Mouse (Mus musculus) frontal cortex, adult 2 months (tissue): Measurements from ENCODE around the gene Ice1. TPM values are rescaled to one million over a fixed set of nuclear protein-coding genes. Genes with fewer than 3 reads are reported as not detected.

ENCODE experiments used
- DNase-seq, 2 experiments: peaks; one replicate each; pipeline ENCODE4 v3.0.0; 2022; ENCODE audit warnings: low spot score in 1 of 2; ENCODE audit errors: extremely low spot score in 1 of 2
- polyA plus RNA-seq: library from polyadenylated mRNA; depleted of rRNA; stranded (reverse); fragments of >200 nt; gene quantifications from 2 replicates; pipeline ENCODE4 v1.2.3, GENCODE M21; 2012; rRNA removed

Gene Ice1
- polyA plus RNA-seq, result 106 and 119 TPM in 2 replicates

GRCm38 (mm10) chr13:70637282-70637661 lies at the start of gene Ice1:
Gene Ice1 (minus strand): TSS chr13:70637634.
- DNase-seq, result no peak

DNA sequence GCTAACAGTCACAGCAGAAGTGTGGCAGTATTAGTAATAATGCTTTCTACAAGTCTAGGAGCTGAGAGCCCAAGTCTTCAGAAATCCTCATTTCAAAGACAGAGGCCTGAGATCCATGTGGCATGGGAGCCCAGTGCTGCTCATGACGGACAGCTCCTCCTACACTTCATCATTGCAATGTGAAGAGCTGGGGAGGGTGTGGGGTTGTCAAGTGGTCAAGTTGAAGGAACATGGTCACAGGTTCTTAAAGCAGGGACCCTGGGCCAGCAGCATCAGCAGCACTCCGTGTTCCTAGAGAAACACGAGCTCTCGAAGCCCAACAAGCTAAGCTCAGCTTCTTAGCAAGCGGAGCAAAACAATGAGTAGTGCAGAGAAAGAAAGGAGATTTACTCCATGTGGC lies 48.4 kb upstream of the Ice1 start:
- no peak for DNase-seq

DNA sequence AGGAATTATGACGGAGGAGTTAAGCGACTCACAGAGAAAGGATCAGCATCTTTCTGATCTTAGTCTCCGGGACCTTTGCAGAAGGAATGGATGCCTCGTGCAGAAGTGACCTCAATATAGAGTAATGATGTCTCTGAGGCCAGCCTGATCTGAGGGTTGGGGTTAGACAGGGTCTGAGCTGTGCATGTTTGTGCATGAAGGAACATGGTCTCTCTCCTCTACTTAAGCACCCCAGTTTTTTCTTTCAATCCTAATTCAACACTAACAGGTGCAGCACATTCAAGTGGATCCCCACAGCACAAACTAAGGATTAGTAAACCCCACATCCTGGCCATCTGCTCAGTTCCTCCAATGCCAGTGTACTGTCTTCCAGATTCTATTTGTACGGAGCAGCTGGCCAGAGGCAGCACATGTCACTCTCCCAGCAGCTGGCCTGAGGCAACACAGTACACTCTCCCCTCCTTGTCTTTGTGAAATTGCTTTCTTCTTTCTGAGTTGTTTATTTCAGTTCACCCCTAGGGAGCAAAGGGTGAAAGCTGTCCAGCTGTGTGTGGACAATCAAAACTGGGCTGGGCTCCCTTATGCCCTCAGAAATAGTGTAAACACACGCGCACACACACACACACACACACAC lies 47.7 kb upstream of the Ice1 start:
- no peak for DNase-seq

- no peak for DNase-seq
These were observed 44.2 kb upstream of the Ice1 start for GRCm38 (mm10) chr13:70681411-70682183.

DNA sequence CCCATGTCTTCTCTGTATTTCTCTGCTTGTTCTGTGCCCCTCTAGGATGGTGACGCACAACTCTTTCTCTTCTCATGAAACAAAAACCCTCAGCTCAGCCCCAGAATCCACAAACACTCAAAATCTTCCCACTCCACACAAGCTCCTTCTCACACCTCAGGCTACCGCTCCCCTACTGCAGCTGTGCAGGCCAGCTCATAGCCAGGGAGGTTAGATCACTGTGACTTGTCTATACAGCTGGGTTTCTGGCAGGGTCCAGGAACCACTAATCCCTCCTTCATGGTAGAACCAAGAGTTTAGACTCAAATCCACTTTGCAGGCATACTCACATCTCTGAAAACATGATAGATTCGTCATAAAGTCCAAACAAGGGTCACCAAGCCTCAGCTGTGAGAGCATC lies 42.9 kb upstream of the Ice1 start:
- DNase-seq, result no peak

DNA sequence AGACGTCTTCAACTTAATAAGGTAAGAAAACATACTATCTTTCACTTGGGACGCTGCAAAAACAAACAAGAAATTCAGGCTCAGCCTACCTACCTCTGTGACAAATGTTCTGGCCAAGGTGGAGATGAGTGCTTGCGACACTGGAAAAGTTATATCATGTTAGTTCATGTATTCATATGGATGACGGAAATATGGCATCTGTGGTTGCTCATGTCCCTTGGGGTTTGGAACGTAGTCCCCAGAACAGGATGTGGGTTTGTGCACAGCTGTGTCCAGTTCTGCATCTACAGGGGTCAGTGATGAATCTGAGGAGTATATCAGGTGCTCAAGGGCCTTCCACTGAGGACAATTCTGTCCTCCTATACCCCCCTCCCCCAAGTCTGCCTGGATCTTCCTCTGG lies 40.3 kb upstream of the Ice1 start:
- no peak for DNase-seq

DNA sequence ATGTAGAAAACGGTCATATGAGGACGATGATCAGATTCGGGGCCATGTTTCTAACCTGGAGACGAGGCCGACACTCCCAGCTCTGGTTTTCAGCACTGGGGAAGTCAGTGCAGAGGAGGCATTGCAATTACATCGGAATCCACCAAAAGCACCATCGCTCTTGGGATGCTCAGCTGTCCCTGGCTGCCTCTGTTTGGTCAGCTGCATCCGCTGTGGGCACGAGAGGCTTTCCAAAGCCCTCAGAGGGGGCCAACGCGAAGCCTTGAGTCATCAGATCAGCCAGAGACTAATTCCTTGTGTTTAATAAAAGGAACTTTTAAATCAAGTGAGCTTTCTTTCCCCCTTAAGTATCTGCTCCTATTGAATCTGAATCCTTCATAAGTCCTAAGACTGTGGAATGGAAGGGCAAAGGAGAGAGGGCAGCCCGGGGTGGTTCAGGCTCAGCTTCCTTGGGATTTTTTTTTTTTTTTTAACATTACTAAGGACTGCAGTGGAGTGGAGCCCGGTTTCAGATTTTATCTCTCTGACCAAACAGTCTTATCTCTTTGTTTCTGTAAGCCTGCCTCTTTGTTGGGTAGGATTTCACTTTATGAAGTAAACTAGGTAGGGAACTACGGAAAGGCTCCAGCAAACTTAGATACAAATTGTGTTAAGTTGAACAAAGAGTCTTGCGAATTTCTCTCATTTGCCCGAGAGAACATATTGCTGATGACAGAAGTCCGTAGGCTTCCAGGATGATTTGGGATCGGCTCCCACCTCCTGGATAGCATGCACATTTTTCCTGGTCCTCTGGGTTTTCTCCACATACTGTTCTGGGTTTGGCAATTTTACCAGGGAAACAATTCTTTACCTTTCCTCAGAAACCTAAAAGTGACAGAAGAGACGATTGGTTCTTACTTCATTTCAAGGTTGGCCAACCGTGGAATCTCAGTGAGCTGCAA lies 39.1 kb upstream of the Ice1 start:
- peak in 1 of 2 experiments; percentile 22 for DNase-seq

- peak in 1 of 2 experiments; percentile 41 for DNase-seq
These were observed 37.6 kb upstream of the Ice1 start for GRCm38 (mm10) chr13:70674998-70675397.

DNA sequence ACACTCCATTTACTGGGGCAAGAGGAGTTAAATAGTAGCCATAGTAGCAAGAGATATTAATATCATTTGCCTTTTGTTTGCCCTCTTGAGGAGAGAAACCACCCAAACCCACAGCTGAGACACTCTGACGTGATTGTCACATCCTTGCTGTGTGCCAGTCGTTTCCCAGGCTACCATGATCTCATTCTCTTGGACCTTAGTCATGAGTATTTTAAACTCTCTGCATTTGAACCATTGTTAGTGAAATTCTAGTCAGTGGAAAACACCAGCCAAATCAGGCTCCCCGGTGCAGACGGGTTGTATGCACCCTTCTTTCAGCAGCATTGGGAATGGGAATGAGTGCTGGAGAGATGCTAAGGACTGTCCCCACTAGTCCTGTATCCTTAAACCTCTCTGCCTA lies 32.6 kb upstream of the Ice1 start:
- DNase-seq, result peak; percentile 11 to 53

GRCm38 (mm10) chr13:70659715-70660114 lies 22.3 kb upstream of the Ice1 start:
- no peak for DNase-seq

GRCm38 (mm10) chr13:70656741-70657140 lies 19.3 kb upstream of the Ice1 start:
- no peak for DNase-seq

DNA sequence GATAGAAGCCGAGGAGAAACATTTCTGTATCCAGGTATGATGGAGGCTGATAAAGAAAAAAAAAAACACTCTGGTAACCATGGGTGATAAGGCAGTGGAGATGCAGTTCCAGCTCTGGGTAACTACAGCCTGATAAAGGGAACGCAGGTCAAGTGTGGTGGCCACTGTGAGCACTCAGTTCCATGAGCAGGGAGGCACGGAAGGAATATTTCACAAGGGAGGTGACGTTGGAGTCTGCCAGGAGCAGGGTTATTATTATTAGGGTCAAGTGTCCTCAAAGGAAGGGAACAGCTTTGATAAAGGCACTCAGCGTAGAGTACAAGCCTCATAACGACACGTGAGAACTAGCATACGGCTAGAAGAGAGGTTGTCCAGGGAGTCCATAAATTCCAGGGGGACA lies 18.9 kb upstream of the Ice1 start:
- DNase-seq, result no peak

DNA sequence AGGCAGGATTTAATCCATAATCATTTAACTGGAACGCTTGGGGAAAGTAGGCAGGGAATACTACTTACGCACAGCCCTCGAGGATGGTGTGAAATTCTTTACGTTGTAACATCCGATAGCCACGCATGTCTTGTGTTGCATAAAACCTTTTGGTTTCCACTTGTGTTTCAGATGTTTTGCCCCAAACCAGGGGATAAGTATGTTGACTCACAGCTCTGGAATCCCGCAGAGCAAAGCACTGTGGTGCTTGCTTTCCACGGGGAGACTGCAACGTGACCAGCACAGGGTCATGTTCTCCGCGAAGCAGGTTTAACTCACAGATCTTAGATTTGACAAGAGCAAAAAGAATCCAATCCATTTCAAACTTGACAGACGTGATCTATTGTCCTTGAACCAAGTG lies 18.1 kb upstream of the Ice1 start:
- no peak for DNase-seq

- no peak for DNase-seq
These were observed 16.8 kb upstream of the Ice1 start for GRCm38 (mm10) chr13:70654091-70654770.

- DNase-seq, result no peak
These were observed 16.0 kb upstream of the Ice1 start for GRCm38 (mm10) chr13:70653457-70653856.

GRCm38 (mm10) chr13:70650011-70650436 lies 12.6 kb upstream of the Ice1 start:
- DNase-seq, result no peak

DNA sequence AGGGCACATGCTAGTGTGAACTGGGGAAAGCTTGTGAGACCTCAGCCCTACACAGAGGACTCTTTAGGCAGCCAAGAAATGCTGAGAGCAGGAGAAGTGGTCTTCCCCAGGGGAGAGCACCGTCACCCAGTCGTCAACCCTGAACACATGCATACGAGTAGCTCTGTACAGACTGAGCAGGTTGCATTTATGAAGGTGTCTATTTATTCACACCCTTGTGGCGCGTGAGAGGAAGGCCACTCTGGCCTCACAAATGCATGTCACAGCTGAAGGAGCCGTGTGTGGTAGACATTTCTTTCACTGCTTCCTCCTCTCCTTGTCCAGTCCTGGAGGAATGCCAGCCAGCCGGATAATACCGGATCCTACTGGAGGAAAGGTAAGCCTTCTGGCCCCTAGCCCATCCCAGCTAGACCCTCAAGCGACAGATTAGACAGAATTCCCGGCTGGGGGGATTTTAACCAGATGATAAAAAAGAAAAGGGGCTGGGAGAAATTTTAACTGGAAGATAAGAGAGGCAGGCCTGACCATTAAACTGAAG lies 8.6 kb upstream of the Ice1 start:
- DNase-seq, result no peak

DNA sequence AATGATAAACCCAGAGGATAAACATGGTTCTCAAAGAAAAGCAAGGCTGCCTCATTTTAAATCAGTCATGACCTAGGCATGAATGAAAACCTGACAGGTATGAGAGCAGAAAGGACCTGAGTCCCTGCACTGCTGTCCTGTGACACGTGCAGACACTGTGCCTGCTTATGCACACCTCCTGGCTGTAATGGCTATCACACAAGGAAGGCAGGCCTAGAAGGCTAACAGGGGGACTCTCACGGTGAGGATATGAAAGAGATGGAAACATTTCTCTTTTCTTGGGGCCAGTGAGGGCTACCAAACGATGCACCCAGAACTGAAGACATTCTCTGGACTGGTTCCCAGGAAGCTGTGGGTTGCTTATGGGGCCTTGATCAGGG lies 6.6 kb upstream of the Ice1 start:
- no peak for DNase-seq

GRCm38 (mm10) chr13:70643408-70644082 lies 6.1 kb upstream of the Ice1 start:
- DNase-seq, result peak in 1 of 2 experiments; percentile 82

GRCm38 (mm10) chr13:70641941-70642340 lies 4.5 kb upstream of the Ice1 start:
- no peak for DNase-seq
